Mouse (Mus musculus): ENCODE results near the gene Fzd5.

Fzd5 gene

GRCm38 (mm10) chr1:64737502-64738179 lies at the start of gene Fzd5:
Gene Fzd5 (minus strand): TSS chr1:64737751.
- DNase-seq (ENCODE audit: low spot score): peak; percentile 71

- DNase-seq (ENCODE audit: low spot score): no peak
Measured at GRCm38 (mm10) chr1:64779863-64780262, 42.3 kb upstream of the Fzd5 start.

GRCm38 (mm10) chr1:64779415-64779814 lies 41.9 kb upstream of the Fzd5 start:
- no peak for DNase-seq (ENCODE audit: low spot score)

GRCm38 (mm10) chr1:64773305-64773704 lies 35.8 kb upstream of the Fzd5 start:
- DNase-seq (ENCODE audit: low spot score): no peak

- no peak for DNase-seq (ENCODE audit: low spot score)
Measured at GRCm38 (mm10) chr1:64770169-64770568, 32.6 kb upstream of the Fzd5 start.

- no peak for DNase-seq (ENCODE audit: low spot score)
Measured at GRCm38 (mm10) chr1:64761646-64762045, 24.1 kb upstream of the Fzd5 start.

- DNase-seq (ENCODE audit: low spot score): no peak
Measured at GRCm38 (mm10) chr1:64757766-64758165, 20.2 kb upstream of the Fzd5 start.

GRCm38 (mm10) chr1:64757254-64757653 lies 19.7 kb upstream of the Fzd5 start:
- DNase-seq (ENCODE audit: low spot score): no peak

- no peak for DNase-seq (ENCODE audit: low spot score)
Measured at GRCm38 (mm10) chr1:64756640-64757030, 19.1 kb upstream of the Fzd5 start.

- DNase-seq (ENCODE audit: low spot score): no peak
Measured at GRCm38 (mm10) chr1:64755971-64756639, 18.6 kb upstream of the Fzd5 start.

- DNase-seq (ENCODE audit: low spot score): no peak
Measured at GRCm38 (mm10) chr1:64754658-64755057, 17.1 kb upstream of the Fzd5 start.

- DNase-seq (ENCODE audit: low spot score): no peak
Measured at GRCm38 (mm10) chr1:64753668-64754067, 16.1 kb upstream of the Fzd5 start.

- DNase-seq (ENCODE audit: low spot score): no peak
Measured at GRCm38 (mm10) chr1:64753109-64753508, 15.6 kb upstream of the Fzd5 start.

- no peak for DNase-seq (ENCODE audit: low spot score)
Measured at GRCm38 (mm10) chr1:64744616-64745015, 7.1 kb upstream of the Fzd5 start.

- no peak for DNase-seq (ENCODE audit: low spot score)
Measured at GRCm38 (mm10) chr1:64742741-64743408, 5.3 kb upstream of the Fzd5 start.

GRCm38 (mm10) chr1:64738661-64739082 lies 1.1 kb upstream of the Fzd5 start:
- DNase-seq (ENCODE audit: low spot score): peak; percentile 37

- no peak for DNase-seq (ENCODE audit: low spot score)
Measured at GRCm38 (mm10) chr1:64738180-64738555, 617 bp upstream of the Fzd5 start.

GRCm38 (mm10) chr1:64736681-64737501 lies 660 bp downstream of the Fzd5 start:
- no peak for DNase-seq (ENCODE audit: low spot score)

GRCm38 (mm10) chr1:64735781-64736680 lies 1.5 kb downstream of the Fzd5 start:
- DNase-seq (ENCODE audit: low spot score): peak; percentile 51

- no peak for DNase-seq (ENCODE audit: low spot score)
Measured at GRCm38 (mm10) chr1:64734771-64735750, 2.5 kb downstream of the Fzd5 start.

Data from T-cell, adult 2 months (primary cell).